Mouse (Mus musculus): ENCODE data around the gene Smchd1. TPM values are rescaled to one million over a fixed set of nuclear protein-coding genes. Genes with fewer than 3 reads are reported as not detected.

The Smchd1 gene
- total RNA-seq, 2 experiments from 2014 or later: 180 to 196 TPM

DNA sequence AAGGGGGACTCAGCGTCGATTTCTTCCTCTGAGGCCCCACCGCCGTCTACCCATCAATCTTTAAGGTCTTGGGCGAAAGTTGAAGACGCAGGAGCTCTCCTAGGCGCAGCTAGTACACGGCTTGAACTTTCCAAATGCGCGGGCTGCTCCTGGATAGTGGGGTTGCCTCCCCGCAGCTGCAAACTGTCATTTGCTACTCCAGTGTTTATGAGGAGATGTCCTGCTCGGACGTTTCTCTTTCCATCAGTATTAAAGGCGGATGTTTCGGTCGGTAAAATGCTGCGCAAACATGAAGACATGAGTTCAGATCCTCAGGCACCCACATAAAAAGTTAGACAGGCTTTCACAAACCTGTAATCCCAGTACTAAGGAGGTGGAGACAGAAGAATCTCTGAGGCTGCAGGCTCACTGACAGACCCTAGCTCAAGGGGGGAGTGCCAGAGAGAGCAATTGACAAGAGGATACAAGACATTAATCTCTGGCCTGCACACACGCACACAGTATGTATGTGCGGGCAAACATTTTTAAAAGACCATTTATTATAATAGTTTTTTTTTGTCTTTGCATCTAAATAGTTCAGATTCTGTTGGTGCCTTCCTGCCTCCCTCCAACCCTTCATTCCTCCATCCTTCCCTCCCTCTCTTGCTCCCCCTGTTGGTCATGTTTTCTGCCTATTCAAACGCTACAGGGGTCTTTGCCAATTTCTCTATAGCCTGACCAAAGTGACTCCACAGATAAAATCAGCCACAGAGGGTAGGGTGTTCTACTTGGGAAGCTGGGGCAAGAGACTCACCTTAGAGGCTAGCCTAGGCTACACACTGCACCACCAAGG is 163.6 kb downstream of the Smchd1 start, which contains the start of gene Emilin2:
Gene Emilin2 (minus strand): TSS at position 639 of the 832 bp plus-strand sequence.
- ATAC-seq (replicated peaks; ENCODE audit: poor library complexity): peak; percentile 74

DNA sequence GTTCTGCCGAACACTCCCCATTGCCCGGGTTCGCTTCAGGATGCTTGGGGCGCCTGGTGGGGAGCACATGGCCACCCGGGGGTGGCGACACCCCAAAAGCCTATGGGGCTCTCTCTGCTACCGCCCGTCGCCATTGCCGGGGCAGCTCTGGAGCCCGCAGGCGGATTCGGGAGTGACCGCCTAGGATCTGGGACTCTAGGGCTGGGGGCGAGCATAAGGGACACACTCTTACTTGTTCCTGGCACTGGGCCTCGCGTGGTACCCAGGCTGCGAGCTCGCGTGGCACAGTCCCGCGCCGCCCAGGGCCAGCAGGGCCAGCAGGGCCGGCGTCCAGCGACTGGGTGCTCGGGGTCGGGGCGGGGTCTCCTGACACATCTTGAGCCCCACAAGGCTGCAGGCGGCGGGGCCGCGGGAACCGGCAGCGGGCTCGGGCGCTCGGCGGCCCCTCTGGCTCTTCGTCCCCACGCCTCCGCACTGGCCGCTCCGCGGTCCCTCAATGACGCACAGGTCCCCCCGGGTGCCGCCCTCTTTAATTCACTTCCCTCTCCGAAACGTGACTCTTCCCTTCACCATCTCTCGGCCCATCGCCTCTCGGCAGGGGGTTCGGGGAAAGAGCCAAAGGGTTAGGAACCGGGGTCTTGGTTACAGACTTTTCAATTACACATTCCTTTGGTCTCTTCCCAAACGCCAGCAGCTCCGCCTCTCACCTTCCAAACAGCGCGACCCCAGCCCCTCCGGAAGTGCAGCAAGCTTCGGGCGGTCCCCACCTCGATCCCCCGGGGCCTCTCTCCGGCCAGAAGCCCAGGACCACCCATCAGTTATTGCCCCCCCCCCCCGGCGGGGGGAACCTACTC is 164.4 kb downstream of the Smchd1 start:
- peak; percentile 79 for ATAC-seq (replicated peaks; ENCODE audit: poor library complexity)

DNA sequence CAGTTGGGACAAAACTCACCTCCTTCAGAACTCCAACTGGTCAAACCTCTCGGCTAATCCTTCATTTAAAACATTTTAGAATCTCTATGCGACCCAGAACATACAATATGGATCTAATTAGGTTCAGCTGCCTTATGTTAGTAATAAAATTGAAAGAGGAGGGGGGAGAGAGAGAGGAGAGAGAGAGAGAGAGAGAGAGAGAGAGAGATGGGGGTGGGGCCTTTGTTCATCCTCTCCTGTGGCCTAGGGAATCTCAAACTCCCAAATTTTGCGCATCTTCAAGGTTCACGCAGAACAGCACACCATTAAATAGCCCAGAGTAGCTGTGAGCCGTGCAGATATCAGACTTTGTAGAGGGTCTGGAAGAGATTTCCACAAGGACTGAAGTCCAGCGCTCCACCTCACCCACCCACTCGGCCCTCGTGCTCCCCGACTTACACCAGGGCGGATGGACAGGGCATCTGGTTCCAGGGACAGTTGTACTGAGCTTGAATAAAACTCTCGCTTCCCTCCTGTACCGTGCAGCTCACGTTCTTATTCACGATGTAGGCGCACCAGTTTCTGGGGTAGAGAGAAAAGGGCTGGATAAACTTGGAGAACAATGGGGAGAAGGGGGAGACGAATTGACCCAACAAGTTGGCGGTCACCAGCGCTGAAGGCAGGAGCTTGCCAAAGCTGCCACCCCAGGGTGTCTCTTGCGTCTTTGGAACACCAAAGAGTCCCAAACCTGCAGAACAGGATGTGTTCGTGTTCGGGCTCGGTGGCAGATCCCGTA is 165.2 kb downstream of the Smchd1 start:
- ATAC-seq (replicated peaks; ENCODE audit: poor library complexity): no peak; the same call in 1 of the 2 replicates

DNA sequence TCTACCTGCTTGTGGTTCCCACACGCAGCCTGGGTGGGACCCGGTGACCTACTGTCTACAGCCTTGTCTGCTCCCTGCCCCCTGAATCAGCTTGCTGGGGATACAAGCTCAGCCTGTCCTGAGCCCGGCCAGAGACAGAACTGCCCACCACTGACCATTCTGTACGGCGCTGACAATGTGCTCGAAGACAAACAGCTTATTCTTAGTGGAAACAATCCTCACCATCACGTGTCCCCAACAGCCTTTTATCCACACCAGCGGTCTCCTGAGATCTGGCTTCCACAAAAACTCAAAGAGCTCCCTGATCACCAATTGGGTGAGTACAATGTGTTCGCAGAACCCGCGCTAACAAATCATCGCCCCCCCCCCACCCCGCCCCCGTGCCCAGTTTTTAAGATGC is 166.0 kb downstream of the Smchd1 start:
- no peak for ATAC-seq (replicated peaks; ENCODE audit: poor library complexity)

DNA sequence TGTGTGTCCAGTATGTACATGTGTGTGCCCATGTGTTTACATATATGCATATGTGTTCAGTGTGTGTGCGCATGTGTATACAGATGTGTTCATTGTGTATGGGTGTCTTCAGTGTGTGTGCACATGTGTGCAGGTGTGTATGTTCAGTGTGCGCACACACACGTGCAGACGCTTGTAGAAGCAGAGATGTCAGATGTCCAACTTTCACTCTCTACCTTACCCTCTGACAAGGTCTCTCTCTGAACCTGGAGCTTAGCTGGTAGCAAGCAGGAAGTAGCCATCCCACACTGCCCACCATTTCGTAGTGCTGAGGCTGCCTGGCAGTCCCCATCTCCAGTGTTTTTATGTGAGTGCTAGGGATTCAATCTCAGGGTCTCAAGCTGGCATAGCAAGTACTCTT is 166.8 kb downstream of the Smchd1 start:
- ATAC-seq (replicated peaks; ENCODE audit: poor library complexity): no peak

DNA sequence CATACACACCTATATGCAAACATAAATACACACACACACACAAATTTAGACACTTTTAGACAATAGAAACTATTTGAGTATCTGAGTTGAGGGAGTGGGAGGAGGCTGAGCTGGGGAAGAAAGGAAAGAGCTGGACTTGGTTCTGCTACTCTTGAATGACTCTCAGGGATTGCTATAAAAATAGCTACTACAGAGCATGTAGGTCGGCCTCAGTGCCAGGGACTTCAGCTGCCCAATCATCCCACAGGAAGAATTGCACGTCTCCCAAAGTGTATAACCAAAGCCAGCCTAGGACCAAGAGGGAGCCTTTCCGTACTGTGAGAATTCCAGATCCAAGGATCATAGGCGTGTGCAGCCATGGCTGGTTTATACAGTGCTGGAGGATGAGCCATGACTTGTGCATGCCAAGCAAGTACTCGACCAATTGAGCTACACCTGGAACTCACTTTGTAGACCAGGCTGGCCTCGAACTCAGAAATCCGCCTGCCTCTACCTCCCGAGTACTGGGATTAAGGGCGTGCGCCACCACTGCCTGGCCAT is 167.8 kb downstream of the Smchd1 start:
- no peak for ATAC-seq (replicated peaks; ENCODE audit: poor library complexity)

DNA sequence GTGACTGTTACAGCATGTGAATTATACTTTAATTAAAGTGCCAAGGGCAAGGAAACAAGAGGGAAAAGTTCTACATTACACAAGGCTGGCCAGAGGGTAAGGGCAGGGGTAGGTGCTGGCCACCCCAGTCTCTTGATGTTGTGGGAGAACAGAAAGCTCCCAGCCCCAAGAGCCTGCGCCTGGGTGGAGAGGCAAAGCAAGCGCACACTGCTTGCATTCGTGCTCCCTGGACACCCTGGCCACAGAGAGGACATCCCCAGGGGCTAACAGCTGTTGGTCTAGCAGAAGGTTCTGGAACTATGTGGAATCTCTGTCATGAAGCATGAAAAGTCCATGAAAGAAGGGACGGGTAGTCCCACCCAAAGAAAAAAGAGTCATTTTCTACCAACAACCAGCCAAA is 168.4 kb downstream of the Smchd1 start:
- no peak for ATAC-seq (replicated peaks; ENCODE audit: poor library complexity)

DNA sequence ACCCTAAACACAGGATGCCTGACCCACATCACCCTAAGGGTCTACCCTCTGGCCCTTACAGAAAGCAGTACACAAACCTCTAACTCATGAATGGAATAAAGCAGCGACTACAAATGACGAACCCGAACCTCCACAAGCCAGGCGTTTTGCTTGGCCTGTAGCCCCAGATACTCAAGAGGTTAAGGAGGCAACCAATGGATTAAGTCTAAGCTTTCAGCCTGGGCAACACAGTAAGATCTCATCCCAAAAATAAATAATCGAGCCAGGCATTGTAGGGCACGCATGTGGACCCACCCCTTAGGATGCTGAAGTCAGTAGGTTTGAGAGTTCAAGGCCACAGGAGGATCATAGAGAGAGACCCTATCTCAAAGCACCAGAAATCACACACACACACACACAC is 169.1 kb downstream of the Smchd1 start:
- no peak for ATAC-seq (replicated peaks; ENCODE audit: poor library complexity)

DNA sequence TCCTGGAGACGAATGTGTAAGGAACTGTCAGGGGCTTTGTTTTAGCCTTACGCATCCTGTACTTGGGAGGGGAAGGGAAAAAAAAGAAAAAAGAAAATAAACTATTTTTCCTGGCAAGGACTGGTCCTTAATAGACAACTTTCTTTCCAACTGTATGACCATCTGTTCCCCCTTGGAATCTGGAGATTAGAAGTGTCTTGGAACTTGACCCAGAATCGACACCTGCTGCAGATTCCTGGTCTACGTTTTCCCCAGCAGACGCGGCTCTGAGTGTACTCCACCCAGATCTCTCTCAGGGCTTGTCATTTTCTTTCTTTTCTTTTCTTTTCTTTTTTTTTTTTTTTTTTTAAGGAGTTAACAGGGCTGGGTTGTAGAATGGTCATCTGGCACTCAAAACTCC is 171.7 kb downstream of the Smchd1 start:
- no peak for ATAC-seq (replicated peaks; ENCODE audit: poor library complexity)

DNA sequence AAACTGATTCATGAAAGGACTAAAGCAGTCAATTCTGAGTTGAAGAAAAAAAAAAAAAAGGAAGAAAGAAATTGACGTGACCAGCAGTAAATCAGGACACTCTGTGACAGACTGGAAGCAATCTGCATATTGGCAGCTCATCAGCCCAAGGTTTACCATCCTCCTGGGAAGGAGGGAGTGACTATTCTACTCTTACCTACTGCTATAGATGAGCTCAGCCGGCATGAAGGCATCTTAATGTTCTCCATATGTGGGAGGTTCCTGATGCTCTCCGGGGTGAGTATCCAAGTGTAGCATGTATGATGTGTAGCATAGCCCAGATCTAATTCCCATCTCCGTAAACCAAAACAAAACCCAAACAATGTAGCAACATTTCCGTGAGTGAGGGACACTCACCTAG is 173.7 kb downstream of the Smchd1 start:
- no peak for ATAC-seq (replicated peaks; ENCODE audit: poor library complexity)

DNA sequence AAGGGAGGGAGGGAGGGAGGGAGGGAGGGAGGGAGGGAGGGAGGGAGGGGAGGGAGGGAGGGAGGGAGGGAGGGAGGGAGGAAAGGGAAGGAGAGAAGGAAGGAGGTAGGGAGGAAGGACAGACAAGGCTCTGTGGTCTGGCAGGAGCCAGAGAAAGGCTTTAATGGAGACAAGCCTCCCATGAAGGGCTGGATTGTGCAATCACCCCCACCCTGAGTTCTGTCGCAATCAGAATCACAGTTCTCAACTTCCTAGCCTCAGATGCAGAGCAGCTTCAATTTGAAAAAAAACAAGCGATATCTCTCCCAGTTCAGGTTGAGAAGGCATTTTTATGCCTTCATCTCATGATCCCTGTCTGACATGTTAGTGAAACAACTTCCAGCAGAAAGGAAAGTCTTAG is 174.8 kb downstream of the Smchd1 start:
- peak; percentile 85 for ATAC-seq (replicated peaks; ENCODE audit: poor library complexity)

DNA sequence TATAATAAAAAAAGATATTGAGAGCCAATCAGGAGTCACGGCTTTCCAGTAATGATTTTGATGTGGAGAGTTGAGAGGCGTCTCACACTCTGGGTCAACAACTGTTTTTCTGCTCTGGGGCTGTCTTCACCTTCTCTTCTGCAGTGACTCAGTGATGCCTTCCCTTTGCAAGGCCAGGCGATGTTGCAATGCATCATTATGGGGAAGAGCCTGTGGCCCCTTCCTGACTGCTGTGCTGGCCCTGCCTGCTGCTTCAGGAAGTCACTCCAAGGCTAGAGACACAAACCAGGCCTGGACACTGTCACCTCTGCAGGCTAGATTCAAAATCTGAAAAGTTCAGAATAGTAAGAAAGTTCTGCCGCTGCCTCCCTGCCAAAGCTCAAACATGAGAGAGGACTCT is 175.3 kb downstream of the Smchd1 start:
- ATAC-seq (replicated peaks; ENCODE audit: poor library complexity): peak; percentile 93

DNA sequence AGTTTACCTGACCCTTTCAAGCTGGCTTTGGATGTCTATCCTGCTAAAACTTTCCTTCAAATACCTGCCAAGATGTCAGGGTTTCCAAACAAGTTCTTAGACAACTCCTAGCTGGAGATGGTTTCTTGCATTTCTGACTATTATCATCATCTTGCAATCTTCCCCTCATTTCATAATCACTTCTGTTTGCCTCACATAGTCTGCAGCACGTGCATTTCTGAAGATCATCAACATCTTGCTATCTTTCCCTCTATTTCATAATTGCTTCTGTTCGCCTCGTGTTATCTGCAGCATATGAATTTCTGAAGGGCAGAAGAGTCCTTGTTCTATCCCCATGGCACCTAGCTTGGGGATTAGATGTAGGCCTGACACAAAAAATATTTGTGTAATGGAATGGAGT is 180.6 kb downstream of the Smchd1 start:
- peak; percentile 42 for ATAC-seq (replicated peaks; ENCODE audit: poor library complexity)

Other genes starting within 250 kb of the Smchd1 start
- gene Emilin2, start 163.4 kb downstream of the Smchd1 start, total RNA-seq (2015): 14.6 and 16.3 TPM in 2 replicates
- 20.0 and 23.5 TPM in 2 replicates for gene Emilin2, start 163.4 kb downstream of the Smchd1 start, total RNA-seq (2017)
- 2.4 and 4.3 TPM in 2 replicates for gene Gm4707, start 15.4 kb downstream of the Smchd1 start, total RNA-seq (2015)
- 3.0 and 4.0 TPM in 2 replicates for gene Gm4707, start 15.4 kb downstream of the Smchd1 start, total RNA-seq (2017)
- 51.2 and 57.3 TPM in 2 replicates for gene Ndc80, start 51.5 kb upstream of the Smchd1 start, total RNA-seq (2015)
- 75.0 and 91.7 TPM in 2 replicates for gene Ndc80, start 51.5 kb upstream of the Smchd1 start, total RNA-seq (2017)
- gene Spdya, start 76.7 kb upstream of the Smchd1 start, total RNA-seq (2015): not detected in 2 replicates
- gene Spdya, start 76.7 kb upstream of the Smchd1 start, total RNA-seq (2017): not detected in 2 replicates
- gene Wdr43, start 140.6 kb upstream of the Smchd1 start, total RNA-seq (2015): 127 and 140 TPM in 2 replicates
- 312 and 380 TPM in 2 replicates for gene Wdr43, start 140.6 kb upstream of the Smchd1 start, total RNA-seq (2017)
- gene Togaram2, start 197.9 kb upstream of the Smchd1 start, total RNA-seq (2015): not detected in 2 replicates
- gene Togaram2, start 197.9 kb upstream of the Smchd1 start, total RNA-seq (2017): 0.03 TPM in 1 of 2 replicates, not detected in the other